Mouse (Mus musculus): ENCODE measurements around the gene Aldh6a1.

Gene Aldh6a1

DNA sequence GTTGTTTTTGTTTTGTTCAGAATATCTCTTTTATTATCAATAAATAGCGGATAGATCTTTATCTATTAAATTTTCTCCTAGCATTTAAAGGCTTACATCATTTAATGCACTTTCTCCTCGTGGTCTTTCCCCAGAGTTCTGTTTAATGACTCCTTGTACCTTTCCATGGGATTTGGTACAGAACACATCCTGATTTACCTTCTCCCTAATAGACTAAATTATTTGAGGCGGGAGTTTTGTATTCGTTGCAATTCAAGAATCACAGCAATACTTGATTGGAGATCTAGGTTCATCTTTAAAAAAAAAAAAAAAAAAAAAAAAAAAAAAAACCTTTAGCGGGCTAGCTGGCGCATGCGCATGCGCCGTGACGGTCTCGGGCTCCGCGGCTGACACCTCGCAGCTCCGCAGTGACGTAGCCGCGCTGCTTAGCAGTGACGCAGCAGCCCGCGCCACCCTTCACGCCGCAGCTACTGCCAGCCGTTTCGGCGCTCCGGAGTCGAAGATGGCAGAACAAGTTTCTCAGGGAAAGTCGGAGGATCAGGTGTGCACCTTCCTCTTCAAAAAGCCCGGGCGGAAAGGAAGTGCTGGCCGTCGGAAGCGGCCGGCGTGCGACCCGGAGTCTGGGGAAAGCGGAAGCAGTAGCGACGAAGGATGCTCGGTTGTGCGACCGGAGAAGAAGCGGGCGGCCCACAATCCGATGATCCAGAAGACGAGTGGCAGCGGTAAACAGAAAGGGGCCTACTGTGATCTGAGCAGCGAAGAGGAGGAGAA is 33.8 kb downstream of the Aldh6a1 start, which contains the start of gene Rnf113a2:
TSS of gene Rnf113a2 (plus strand) at position 363 of the 771 bp plus-strand sequence.
- peak; percentile 74 to 79 for DNase-seq (ENCODE audit: low spot score in 2 of 2)

DNA sequence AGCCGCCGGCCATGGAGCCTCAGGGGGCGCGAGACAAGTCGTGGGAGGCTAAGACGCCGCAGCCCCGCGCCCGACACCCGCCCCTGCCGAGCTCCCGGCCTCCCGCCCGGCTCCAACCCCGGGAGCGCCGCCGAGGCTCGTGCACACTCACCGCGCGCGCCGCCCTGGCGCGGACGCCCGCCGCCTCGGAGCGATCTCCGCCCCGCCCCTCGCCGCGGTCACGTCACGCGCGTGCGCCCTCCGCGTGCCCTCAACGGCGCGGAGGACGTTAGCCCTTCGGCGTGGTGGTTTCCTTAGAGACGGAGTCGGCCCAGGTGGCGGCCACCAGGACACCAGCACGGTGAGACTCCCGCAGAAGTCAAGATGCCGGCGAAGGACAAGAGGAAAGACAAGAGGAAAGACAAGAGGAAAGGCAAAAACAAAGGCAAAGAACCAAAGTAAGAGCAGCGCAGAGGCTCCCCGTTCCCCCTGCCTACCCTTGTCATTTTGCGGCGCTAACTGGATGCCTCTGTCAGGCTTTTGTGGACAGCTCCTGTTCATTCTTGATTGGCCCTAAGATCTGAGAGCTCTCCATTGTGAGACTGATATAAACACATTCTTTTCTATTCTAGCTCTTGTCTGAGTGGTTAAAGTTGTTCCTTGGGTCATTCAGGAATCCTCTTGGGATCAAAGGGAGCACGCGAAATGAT is 41.8 kb downstream of the Aldh6a1 start, which contains the start of the genes Entpd5 and Bbof1:
TSS of gene Entpd5 (minus strand) at position 211 of the 689 bp plus-strand sequence.
TSS of gene Bbof1 (plus strand) at position 253 of the 689 bp plus-strand sequence.
- peak; percentile 85 to 87 for DNase-seq (ENCODE audit: low spot score in 2 of 2)

DNA sequence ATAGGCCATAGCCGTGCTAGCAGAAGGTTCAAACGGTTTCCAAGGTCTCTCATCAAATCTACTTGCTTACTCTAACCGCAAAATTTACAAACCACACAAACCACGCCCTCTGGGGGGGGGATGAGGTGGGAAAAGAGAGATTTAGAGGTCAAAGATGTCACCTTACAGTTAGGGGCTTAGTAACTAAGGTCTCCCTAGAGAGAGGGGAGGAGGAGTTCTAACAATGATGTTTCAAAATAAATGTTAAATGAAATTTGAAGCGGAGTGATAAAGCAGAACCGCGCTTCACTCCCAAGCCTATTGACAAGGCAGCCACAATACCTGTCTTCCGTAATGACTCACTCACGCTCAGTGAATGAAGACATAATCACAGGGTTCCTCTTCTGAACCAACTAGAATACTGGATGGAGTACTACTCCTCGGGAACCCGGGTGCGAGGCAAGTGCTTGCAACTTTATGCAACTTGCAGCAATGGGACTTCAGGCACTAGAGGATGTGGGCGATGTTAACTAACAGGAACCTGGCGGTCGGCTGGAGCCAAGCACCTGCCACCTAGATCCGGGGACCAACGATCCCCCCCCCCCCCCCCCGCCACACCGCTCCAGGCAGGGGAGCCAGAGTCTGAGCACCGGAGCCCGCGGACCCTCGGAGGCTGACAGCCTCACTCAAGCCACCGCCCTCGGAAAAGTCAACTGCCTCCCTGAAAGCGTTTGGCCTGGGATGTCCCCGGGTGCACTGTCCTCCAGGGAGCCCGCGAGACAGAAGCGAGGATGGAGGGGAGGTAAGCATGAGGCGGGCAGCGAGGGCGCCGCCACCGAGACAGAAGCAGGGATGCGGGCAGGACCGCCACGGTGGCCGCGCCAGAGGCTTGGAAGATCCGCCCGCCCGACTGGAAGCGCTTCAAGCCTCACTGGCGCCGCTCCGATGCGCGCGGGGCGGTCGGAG is 42.7 kb downstream of the Aldh6a1 start:
- peak; percentile 8 to 25 for DNase-seq (ENCODE audit: low spot score in 2 of 2)

DNA sequence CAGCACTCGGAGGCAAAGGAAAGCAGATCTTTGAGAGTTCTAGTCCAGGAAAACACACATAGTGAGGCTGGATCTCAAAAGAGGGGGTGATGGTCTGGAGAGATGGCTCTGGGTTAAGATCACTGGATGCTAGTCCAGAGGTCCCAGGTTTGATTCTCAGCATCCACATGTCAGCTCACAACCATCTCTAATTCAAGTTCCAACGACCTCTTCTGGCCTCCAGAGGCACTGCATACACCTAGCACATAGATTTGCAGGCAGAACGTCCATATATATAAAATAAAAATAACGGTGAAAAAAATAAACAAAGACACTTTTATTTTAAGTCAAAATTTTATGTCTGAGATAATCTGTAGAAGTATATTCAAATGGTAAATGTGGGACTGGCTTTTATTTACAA is 43.5 kb downstream of the Aldh6a1 start:
- no peak for DNase-seq (ENCODE audit: low spot score in 2 of 2)

DNA sequence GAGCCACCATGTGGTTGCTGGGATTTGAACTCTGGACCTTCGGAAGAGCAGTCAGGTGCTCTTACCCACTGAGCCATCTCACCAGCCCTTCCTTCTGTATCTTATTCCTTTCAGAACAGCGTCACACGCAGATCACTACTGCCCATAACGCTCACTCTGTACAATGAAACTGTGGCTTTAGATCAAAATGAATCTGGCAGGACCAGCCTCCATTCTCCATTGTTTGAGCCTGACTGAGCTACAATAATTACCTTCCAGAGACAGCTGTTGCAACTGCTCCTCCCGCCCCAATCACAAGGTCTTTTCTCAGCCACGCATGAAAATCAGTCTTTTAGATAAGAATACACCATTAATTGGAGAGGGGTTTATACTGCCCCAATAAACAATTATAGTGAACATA is 46.3 kb downstream of the Aldh6a1 start:
- no peak for DNase-seq (ENCODE audit: low spot score in 2 of 2)

DNA sequence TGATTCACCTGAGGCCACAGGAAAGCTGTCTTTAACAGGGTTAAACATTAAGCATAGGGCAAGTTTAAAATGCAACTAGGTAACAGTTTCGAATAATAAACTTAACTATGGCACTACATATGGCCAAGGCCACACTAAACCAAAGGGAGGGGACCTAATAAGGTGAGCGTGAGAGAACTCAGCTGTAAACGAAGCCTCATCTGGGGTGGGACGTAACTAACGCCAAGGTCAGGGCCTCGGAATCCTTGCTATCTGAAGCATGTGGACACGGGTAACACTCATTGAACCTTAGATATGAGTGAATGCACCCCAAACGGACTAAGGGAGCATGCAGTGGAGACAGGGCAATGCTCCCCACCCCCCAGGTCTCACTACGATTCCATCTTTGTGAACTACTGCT is 47.9 kb downstream of the Aldh6a1 start:
- no peak for DNase-seq (ENCODE audit: low spot score in 2 of 2)

DNA sequence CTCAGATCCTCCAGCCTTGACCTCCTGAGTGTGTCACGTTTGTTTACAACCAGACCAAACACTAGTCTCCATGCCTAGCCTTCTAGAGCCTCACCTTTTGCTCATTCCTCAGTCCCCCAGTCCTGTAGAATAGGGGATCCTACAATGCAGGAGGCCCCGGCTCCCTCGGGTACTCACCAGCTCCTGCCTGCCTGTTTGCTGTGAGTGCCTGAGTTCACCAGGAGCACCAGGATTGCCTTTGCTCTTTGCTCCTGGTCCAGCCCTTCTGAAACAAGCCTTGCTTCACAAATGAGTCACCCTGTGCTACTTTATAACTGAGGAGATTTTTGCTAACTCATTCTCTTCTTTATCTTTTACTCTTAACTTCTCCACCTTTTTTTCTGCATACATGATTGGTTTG is 50.2 kb downstream of the Aldh6a1 start:
- no peak for DNase-seq (ENCODE audit: low spot score in 2 of 2)

DNA sequence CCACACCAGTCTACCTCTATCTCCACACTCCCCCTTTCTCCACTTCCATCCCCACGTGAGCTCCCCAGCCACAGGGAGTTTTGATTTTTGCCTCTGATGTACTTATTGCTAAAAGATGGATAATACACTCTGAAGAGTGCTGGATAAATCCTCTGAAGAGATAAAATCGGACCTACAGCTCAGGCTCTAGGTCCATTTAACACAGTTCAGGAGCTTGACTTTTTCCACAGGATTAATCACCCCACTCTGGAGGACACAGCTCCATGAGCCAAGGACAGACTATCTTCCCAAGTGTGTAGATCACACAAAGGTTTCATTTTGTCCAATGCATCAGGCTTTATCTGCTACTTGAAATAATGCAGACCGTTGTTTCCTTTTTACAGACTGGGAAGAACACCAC is 50.7 kb downstream of the Aldh6a1 start:
- no peak for DNase-seq (ENCODE audit: low spot score in 2 of 2)

DNA sequence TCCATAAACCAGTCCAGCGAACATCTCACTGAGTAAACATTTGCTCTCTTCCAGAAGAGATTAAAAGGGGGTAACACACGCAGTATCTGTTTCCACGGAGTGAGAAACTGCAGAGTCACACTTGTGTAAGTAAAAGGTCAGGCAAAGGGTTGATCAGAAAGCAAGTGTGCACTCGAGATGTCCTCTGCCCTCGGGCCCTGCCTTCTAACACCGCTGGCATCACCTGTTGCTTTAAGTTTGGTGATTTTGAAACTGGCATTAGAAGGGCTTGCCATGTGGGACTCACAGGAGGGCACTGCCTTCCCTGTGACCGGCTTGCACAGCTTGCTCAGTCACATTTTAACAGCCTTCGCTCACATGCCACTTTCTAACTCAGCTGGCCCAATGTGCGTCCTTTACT is 51.1 kb downstream of the Aldh6a1 start:
- no peak for DNase-seq (ENCODE audit: low spot score in 2 of 2)

DNA sequence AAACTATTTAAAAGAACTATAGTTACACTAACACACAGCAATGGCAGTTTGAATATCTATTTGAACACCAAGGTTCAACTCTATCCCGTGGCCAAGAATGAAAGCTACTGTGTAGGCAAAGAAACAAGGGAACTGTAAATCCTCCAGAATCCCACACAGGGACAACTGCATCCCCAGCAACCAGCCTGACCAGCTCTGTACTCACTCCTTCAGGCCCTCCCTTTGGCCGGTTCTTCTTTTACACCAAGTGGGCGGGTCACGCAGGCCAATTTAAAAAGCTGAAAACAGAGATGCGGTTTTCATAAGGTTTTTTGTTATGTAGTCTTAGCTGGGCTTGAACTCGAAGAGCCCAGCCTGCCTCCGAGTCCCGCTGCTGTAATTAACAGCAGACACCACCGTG is 51.7 kb downstream of the Aldh6a1 start:
- DNase-seq (ENCODE audit: low spot score in 2 of 2) = no peak

DNA sequence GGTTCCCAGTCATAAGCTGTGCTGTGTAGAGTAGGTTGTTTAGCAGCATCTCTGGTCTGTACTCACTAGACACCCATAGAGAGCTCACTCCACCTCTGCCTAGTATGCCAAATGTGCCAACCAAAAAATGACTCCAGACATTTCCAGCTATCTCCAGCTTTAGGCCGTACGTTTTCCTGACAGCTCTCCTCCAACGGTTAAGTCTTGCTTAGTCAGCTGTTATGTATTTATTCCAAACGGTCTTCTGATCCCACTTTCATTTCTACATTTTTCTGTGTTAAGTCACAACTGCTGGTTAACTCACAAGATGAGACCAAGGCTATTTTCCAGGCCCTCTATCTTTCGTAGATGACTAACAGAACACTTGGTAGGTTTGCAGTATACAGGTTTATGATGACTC is 52.2 kb downstream of the Aldh6a1 start:
- DNase-seq (ENCODE audit: low spot score in 2 of 2) = no peak

DNA sequence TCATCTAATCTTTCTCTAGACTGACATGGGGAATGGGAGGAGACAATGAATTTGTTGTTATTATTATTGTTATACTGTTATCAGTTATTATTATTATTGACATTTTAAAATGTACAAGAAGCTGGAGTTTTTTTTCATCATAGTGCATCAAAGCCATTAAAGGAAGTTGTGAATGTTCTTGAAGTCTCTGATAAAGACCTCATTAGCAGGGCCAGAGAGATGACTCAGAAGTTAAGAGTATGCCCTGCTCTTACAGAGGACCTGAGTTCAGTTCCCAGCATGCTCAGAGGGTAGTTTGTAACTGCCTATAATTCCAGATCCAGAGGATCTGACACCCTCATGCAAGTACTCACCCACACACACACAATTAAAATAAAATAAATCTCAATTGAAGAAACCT is 53.1 kb downstream of the Aldh6a1 start:
- DNase-seq (ENCODE audit: low spot score in 2 of 2) = no peak

DNA sequence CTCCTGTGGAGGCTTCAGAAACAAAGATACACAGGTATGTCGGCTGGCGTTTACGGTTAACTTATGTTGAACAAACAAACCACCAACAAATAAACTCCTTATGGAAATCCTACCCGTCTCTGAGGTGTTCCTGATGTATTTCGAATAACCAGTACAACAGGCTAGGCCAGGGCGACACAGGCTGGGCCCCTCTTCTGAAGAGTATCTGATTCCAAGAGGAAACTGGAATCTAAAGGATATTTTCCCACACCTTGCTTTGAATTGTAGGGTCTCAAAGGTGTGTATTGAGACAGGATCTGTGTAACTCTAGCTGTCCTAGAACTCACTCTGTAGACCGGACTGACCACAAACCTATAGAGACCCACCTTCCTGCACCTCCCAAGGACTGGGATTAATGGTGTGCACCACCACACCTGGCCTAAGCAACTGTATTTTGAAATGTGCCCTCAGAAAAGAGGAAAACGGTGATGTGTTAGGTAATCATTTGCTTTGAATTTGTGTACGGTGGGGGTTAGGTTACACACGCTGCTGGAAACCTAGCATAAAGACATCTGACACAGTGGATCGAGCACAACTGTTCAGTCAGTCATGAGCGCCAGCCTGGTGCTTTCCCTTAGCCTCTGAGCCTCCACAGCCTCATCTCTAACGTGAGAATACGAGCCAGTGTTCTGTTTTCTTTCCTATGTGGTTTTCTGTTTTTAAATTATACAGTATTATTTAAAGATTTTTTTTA is 53.7 kb downstream of the Aldh6a1 start:
- DNase-seq (ENCODE audit: low spot score in 2 of 2) = no peak

DNA sequence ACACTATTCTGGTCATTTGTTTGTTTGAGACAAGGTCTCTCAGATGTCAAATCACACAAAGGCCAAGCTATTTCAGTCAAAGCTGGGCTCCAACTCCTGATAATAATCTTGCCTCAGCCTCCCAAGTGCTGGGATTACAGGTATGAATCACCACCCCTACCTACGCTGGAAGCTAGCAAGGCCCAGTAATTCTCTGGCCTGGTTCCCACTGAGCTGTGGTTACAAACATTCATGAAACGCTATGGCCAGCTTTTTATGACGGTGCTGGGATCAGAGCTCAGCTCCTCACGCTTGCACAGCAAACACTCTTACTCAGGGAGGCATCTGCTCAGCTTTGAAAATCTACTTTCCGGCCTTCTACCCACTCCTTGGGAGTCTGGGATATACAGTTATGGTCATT is 57.0 kb downstream of the Aldh6a1 start:
- no peak for DNase-seq (ENCODE audit: low spot score in 2 of 2)

DNA sequence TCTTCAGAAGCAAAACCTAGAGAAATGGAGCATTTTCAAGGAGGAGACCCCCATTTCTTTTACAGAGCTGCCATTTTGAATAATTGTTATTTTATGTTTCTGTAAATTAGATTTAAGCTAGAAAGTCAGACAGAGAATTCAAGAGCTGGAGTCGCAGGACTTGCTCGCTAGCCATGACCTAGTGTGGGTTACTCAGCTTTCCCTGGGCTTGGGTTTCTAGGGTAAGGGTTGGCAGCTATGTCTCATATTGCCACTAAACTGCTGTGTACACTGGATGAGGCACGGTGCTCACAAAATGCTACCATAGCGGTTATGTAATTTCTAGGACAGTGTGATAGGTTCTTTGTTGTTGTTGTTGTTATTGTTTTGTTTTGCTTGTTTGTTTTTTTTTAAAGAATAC is 58.1 kb downstream of the Aldh6a1 start:
- DNase-seq (ENCODE audit: low spot score in 2 of 2) = no peak

DNA sequence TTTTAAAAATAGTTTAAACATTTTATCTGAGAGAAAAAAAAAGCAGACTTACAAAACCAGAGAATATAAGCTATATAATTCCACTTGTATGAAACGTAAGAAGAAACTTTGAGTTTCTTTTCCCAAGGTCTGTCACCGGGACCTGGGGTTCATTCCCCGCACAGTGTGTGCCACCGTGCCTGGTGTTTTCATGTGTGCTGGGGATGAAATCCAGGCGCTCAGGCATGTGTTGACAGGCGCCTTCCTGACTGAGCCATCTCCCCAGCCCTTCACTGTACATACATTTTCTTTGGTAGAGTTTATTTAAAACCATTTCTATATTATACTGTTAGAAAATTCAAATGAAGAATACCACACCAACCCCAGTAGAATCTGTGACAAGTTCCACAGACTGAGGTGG is 60.5 kb downstream of the Aldh6a1 start:
- DNase-seq (ENCODE audit: low spot score in 2 of 2) = no peak

DNA sequence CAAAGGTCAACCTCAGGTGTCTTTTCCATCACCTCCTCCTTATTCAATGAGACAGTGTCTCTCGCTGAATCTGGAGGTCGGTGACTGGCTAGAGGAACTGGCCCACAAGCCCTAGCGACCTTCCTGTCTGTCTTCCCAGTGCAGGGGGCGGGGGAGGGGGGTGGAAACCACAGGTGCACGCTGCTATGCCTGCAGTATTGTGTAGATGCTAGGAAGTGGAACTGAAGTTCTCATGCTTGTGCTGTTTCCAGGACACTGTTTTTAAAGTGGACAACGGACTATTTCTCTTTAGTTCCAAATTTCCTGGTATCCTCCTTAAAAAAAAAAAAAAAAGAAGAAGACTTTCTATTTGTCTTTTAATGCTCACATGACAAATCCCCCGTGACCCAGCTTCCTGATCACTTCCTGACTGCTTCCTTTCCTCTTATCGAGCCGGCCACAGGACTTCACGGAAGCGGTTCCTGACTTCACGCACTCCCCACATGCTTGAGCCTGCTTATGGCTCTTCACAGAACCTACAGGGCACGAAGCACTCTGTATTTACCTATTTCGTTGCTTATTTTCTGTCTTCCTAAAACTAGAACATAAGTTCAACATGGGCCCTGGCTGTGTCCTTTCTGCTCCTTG is 61.9 kb downstream of the Aldh6a1 start:
- no peak for DNase-seq (ENCODE audit: low spot score in 2 of 2)

DNA sequence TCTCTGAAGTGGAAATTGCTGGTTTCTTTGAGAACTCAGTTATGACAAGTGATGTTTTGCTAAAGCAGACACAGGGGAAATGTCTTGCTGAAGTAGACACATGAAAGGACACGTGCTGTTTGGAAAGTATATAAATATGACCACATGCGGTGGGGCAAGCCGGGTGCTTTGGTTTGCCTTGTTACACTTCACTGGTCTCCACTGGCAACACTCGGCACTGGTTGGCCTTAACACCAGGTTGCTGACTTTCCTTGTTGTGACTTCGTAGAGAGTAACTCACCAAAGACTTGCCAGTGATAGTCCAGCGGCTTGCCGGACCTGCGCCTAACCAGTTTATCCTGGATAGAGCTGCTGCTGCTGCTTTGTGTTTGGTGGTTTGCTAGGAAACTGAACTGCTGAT is 62.7 kb downstream of the Aldh6a1 start:
- no peak for DNase-seq (ENCODE audit: low spot score in 2 of 2)

DNA sequence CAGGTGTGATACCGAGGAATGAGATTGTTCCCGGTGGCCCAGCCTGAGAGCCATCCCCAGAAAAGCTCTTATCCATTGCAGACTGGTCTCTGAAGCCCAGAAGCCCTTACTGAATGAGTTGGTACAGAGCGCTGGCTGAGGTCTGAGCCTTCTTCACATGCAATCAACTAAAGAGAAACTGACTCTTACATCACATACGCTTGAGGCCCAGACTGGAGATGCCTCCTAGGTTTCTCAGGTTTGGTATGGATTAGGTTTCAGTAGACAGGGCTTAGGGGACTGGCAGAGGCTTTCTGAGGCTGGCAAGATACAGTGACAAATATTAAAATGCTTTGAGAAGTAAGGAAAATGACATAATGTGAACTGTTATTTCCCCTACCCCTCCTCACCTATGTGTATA is 65.4 kb downstream of the Aldh6a1 start:
- DNase-seq (ENCODE audit: low spot score in 2 of 2) = no peak

DNA sequence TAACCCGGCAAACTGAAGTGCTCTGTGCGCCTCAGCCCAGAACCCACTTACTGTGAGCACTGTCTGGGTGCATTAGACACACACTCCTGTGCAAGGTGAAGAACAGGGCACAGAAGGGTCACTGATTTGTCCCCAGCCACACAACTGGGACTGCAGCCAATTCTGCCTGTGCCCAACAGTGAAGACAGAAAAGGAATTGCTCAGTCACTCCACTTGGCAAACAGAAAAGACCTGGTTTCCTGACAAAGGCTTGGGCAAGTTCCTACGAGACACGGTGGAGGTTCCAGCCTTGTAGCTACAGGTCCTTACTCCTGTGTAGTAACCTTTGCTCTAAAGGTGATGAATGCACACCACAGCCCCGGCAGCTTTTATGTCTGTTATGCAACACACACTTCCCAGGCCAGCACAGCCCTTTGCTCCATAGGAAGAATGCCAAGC is 66.1 kb downstream of the Aldh6a1 start:
- no peak for DNase-seq (ENCODE audit: low spot score in 2 of 2)

DNA sequence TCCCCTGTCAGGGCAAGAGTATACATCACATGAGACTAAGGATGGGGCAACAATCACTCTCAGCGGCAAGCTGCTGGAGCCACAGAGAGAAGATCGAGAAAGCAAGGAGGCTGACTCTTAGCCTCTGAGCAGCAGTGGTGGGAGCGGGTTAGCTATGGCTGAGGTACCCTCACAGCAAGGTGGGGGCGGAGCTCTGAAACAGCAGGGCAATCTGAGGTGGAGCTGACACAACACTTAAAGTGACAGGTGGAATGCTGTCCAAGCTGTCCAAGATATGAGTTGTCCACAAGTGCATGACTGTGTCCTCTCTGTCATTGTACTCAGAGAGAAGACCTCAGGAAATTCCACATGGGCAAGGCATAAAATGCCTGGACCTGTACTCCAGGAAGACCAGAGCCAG is 68.4 kb downstream of the Aldh6a1 start:
- DNase-seq (ENCODE audit: low spot score in 2 of 2) = no peak
